Mouse (Mus musculus): ENCODE measurements around the gene Brf1.

- TF ChIP-seq CTCF (IDR thresholded peaks at IDR 0.05; ENCODE audit: low read depth, low read length), result peak; percentile 48
- TF ChIP-seq POLR2A (IDR thresholded peaks at IDR 0.05; ENCODE audit: borderline replicate concordance, low read depth, low read length), result no peak
Observed at GRCm38 (mm10) chr12:112955800-112956199, 44.7 kb downstream of the Brf1 start.

Data from bone marrow macrophage, adult 2 months (primary cell).